30 mouse cellular contexts compared by ENCODE assay signal in genomic region chr7:139465538-139465937, GRCm38 (mm10).
DNase-seq lines count a peak whose midpoint lies in the region; ATAC-seq and TF ChIP-seq lines count a peak whose summit lies in the region.
"Had no signal": no experiment of that assay in that cellular context is flagged by ENCODE, and none has a peak within 500 bp of the region (broad histone marks: within the 10 kb centered on the region; RNA-seq: fewer than 3 reads in every experiment).

No protein-coding gene starts in this region.

- no peak overlapping the region for H3K4me3 ChIP-seq in gastrocnemius, adult 2 months
- no peak overlapping the region for H3K4me3 ChIP-seq in heart, embryonic 13.5 days
- H3K4me3 ChIP-seq in myocyte: no peak overlapping the region
- H3K4me3 ChIP-seq: embryonic facial prominence, embryonic 10.5 days; embryonic facial prominence, embryonic 13.5 days; erythroblast, embryonic 14.5 days; forebrain, embryonic 12.5 days; forebrain, embryonic 15.5 days had no signal

- H3K27me3 ChIP-seq in heart, embryonic 13.5 days (replicated peaks): no peaks in the 10 kb centered on the region
- H3K27me3 ChIP-seq in myocyte (ENCODE audit: control insufficient read depth, insufficient read depth, insufficient read length): no peaks in the 10 kb centered on the region
- H3K27me3 ChIP-seq: CH12.LX; embryonic facial prominence, embryonic 13.5 days; forebrain, embryonic 12.5 days; forebrain, embryonic 15.5 days had no signal

- no peaks in the 10 kb centered on the region for H3K9me3 ChIP-seq in heart, embryonic 13.5 days
- H3K9me3 ChIP-seq: embryonic facial prominence, embryonic 10.5 days; embryonic facial prominence, embryonic 13.5 days; forebrain, embryonic 12.5 days; forebrain, embryonic 15.5 days had no signal

- no peak for TF ChIP-seq CTCF in gastrocnemius, adult 2 months (IDR thresholded peaks at IDR 0.05)

- H3K4me2 ChIP-seq in heart, embryonic 13.5 days: no peak overlapping the region
- peak overlapping the region; percentile 13 for H3K4me2 ChIP-seq in myocyte (ENCODE audit: low read depth)
- H3K4me2 ChIP-seq: embryonic facial prominence, embryonic 13.5 days; forebrain, embryonic 12.5 days; forebrain, embryonic 15.5 days; hindbrain, embryonic 14.5 days had no signal

- ATAC-seq in heart, embryonic 13.5 days (ENCODE audit: extremely low read depth, insufficient number of reproducible peaks, low FRiP score, low TSS enrichment): no peak
- no peak for ATAC-seq in megakaryocyte-erythroid progenitor cell, adult 5-6 weeks (replicated peaks; ENCODE audit: low FRiP score, low TSS enrichment, poor library complexity, severe bottlenecking)
- ATAC-seq: activated CD4-positive, CD25-positive, alpha-beta regulatory T cell, adult 4 months; forebrain, embryonic 15.5 days; hindbrain, postnatal 0 days; inflammation-experienced regulatory T-cells, adult 6 months; intestine, embryonic 16.5 days had no signal

- H3K36me3 ChIP-seq in heart, embryonic 13.5 days: 0 out of 2 replicates have a peak, but pooled peaks cover 3% of the 10 kb centered on the region
- H3K36me3 ChIP-seq in myocyte (ENCODE audit: control insufficient read depth, insufficient read depth): no peaks in the 10 kb centered on the region
- H3K36me3 ChIP-seq: embryonic facial prominence, embryonic 10.5 days; embryonic facial prominence, embryonic 13.5 days; forebrain, embryonic 12.5 days; forebrain, embryonic 15.5 days; G1E had no signal

- H3K79me2 ChIP-seq in myocyte (ENCODE audit: control insufficient read depth, insufficient read depth): peaks cover 17% of the 10 kb centered on the region

- no peak overlapping the region for H3ac ChIP-seq in myocyte (ENCODE audit: control insufficient read depth, insufficient read length)

- no peak overlapping the region for H3K9ac ChIP-seq in heart, embryonic 13.5 days
- H3K9ac ChIP-seq: embryonic facial prominence, embryonic 13.5 days; forebrain, embryonic 12.5 days; forebrain, embryonic 15.5 days; hindbrain, embryonic 14.5 days had no signal

- TF ChIP-seq POLR2A in myocyte (IDR thresholded peaks at IDR 0.05; ENCODE audit: insufficient read length, low read depth): peak; percentile 14

- intact Hi-C loops in gastrocnemius, adult 2 months (cut with DNase I): no loop called here
- intact Hi-C loops in heart, postnatal 36 days (cut with DNase I): no loop called here

- peaks cover 91% of the 10 kb centered on the region for H3K4me1 ChIP-seq in heart, embryonic 13.5 days
- H3K4me1 ChIP-seq: forebrain, embryonic 15.5 days had no signal

- 0 out of 2 replicates have a peak overlapping the region, but pooled peaks have one; percentile 16 for H3K27ac ChIP-seq in gastrocnemius, adult 2 months
- H3K27ac ChIP-seq in heart, embryonic 13.5 days (replicated peaks): peak overlapping the region; percentile 99
- H3K27ac ChIP-seq: embryonic facial prominence, embryonic 10.5 days; embryonic facial prominence, embryonic 13.5 days; forebrain, embryonic 12.5 days; forebrain, embryonic 15.5 days; hindbrain, embryonic 14.5 days; hindbrain, postnatal 0 days had no signal

- DNase-seq in gastrocnemius, adult 2 months: no peak
- DNase-seq in gastrocnemius, adult 18-20 months (ENCODE audit: low spot score): no peak
- no peak for DNase-seq in heart, postnatal 36 days
- DNase-seq in 416B (ENCODE audit: low read depth): peak; percentile 55
- DNase-seq: adrenal gland, adult 8-10 months; adrenal gland, postnatal 25 days; B cell, adult 2 months; cerebellum, adult 11-12 months; cerebellum, adult 8-10 months; cerebellum, postnatal 10 days; cerebellum, postnatal 36 days; embryo, embryonic 11 days; gastrocnemius, postnatal 14 days; heart, adult 11 months; heart, postnatal 4 days had no signal

- WGBS in heart, embryonic 13.5 days: 71% methylated on average over 4 of the region's 4 CpGs

TF ChIP-seq in myocyte, 11 proteins besides CTCF, POLR2A, EP300 and RAD21:
- TF ChIP-seq SRF (IDR thresholded peaks at IDR 0.05; ENCODE audit: control insufficient read depth, insufficient read length, low read depth): no peak
- TF ChIP-seq CEBPB (IDR thresholded peaks at IDR 0.05; ENCODE audit: insufficient read depth, poor library complexity, severe bottlenecking): peak; percentile 98
- TF ChIP-seq POLR2AphosphoS2 (IDR thresholded peaks at IDR 0.05; ENCODE audit: insufficient read length, low read depth): peak; percentile 32
- TF ChIP-seq TCF12 (IDR thresholded peaks at IDR 0.05; ENCODE audit: insufficient read depth, poor library complexity, severe bottlenecking): no peak
- peak in 1 of 3 experiments; percentile 20 for TF ChIP-seq MYOD1 (IDR thresholded peaks at IDR 0.05; ENCODE audit: control insufficient read depth in 1 of 3, insufficient read length in 2 of 3, low read depth in 2 of 3)
- TF ChIP-seq MYOG (IDR thresholded peaks at IDR 0.05; ENCODE audit: control insufficient read depth in 1 of 3, insufficient read depth in 1 of 3, insufficient read length in 2 of 3, low read depth in 2 of 3): peak in 1 of 3 experiments; percentile 12
- TF ChIP-seq USF1 (IDR thresholded peaks at IDR 0.05; ENCODE audit: low read depth): no peak
- TF ChIP-seq MAX (IDR thresholded peaks at IDR 0.05; ENCODE audit: low read depth): no peak
- TF ChIP-seq E2F4 (IDR thresholded peaks at IDR 0.05; ENCODE audit: insufficient read depth): no peak
- TF ChIP-seq REST (IDR thresholded peaks at IDR 0.05; ENCODE audit: insufficient read depth, insufficient read length): no peak
- no peak for TF ChIP-seq TCF3 (IDR thresholded peaks at IDR 0.05; ENCODE audit: insufficient read length, low read depth)
